Mouse (Mus musculus) monocyte, adult 2 months (primary cell): ENCODE data around the gene Erich6.
"Not testable (repeated sequence)": the region's sequence is repeated elsewhere in the genome, so short reads cannot be mapped to it uniquely, and the experiment has no call there.

Experiments used
- DNase-seq, 2 experiments: peaks; one replicate each; pipeline ENCODE4 v3.0.0; 2022; ENCODE audit warnings: low spot score in 2 of 2, low read depth in 1 of 2

Gene Erich6

GRCm38 (mm10) chr3:58647179-58647578, 10.2 kb upstream of the Erich6 start:
- no peak for DNase-seq

GRCm38 (mm10) chr3:58646180-58646579, 9.2 kb upstream of the Erich6 start:
- DNase-seq = no peak

GRCm38 (mm10) chr3:58631693-58632092, 5.3 kb downstream of the Erich6 start:
- DNase-seq = no peak

- DNase-seq = no peak
Observed at GRCm38 (mm10) chr3:58624981-58625380, 12.0 kb downstream of the Erich6 start.

GRCm38 (mm10) chr3:58622665-58623394, 14.2 kb downstream of the Erich6 start:
- no peak for DNase-seq

GRCm38 (mm10) chr3:58621066-58621465, 15.9 kb downstream of the Erich6 start:
- no peak for DNase-seq

- no peak for DNase-seq
Observed at GRCm38 (mm10) chr3:58609985-58610384, 27.0 kb downstream of the Erich6 start.

GRCm38 (mm10) chr3:58608506-58608905, 28.5 kb downstream of the Erich6 start:
- DNase-seq = no peak

- DNase-seq = no peak
Observed at GRCm38 (mm10) chr3:58593623-58594022, 43.4 kb downstream of the Erich6 start.

GRCm38 (mm10) chr3:58592666-58593065, 44.3 kb downstream of the Erich6 start:
- not testable (repeated sequence) for DNase-seq

GRCm38 (mm10) chr3:58590544-58590943, 46.5 kb downstream of the Erich6 start:
- not testable (repeated sequence) for DNase-seq

- DNase-seq = no peak
Observed at GRCm38 (mm10) chr3:58582788-58583426, 54.1 kb downstream of the Erich6 start.

- no peak for DNase-seq
Observed at GRCm38 (mm10) chr3:58582297-58582696, 54.7 kb downstream of the Erich6 start.

GRCm38 (mm10) chr3:58581530-58581929, 55.5 kb downstream of the Erich6 start:
- DNase-seq = no peak

GRCm38 (mm10) chr3:58577506-58578050, 59.4 kb downstream of the Erich6 start:
- no peak for DNase-seq

GRCm38 (mm10) chr3:58577067-58577503, 59.9 kb downstream of the Erich6 start:
- peak in 1 of 2 experiments; percentile 26 for DNase-seq

GRCm38 (mm10) chr3:58576137-58577066, 60.6 kb downstream of the Erich6 start, which contains the start of gene Selenot:
Gene Selenot (plus strand): TSS chr3:58576636.
- DNase-seq = peak; percentile 87 to 94

- DNase-seq = no peak
Observed at GRCm38 (mm10) chr3:58570821-58571220, 66.2 kb downstream of the Erich6 start.
